Mouse (Mus musculus) MEL (cell line): ENCODE data around the gene Camkv. TPM values are rescaled to one million over a fixed set of nuclear protein-coding genes. Genes with fewer than 3 reads are reported as not detected.

ENCODE experiments used
- DNase-seq: peaks from one replicate; pipeline ENCODE4 v3.0.0; 2011; ENCODE audit warnings: low read depth, low spot score
- H3K27ac ChIP-seq: 2 replicates; pipeline ENCODE4 v1.5.1; 2012; ENCODE audit warnings: low read depth, mild to moderate bottlenecking, control low read depth, low read length, moderate library complexity; ENCODE audit not compliant: control insufficient read depth
- H3K27me3 ChIP-seq, 2 experiments: fragments of 150-350 bp in 1 of 2; sonication (generic) in 1 of 2; 2 replicates each; pipeline ENCODE4 v1.6.1; 2012; ENCODE audit warnings: low read length in 2 of 2, mild to moderate bottlenecking in 2 of 2, improper control_type of control experiment in 1 of 2, moderate library complexity in 1 of 2; ENCODE audit not compliant: insufficient read depth in 2 of 2, control insufficient read depth in 1 of 2
- H3K36me3 ChIP-seq, 2 experiments: 2 replicates each; pipeline ENCODE4 v1.6.1; 2012 to 2014; ENCODE audit warnings: low read length in 2 of 2, improper control_type of control experiment in 1 of 2, inconsistent platforms in 1 of 2, mild to moderate bottlenecking in 1 of 2; ENCODE audit not compliant: insufficient read depth in 2 of 2, control insufficient read depth in 1 of 2
- H3K4me1 ChIP-seq, 2 experiments: fragments of 150-350 bp in 1 of 2; sonication (generic) in 1 of 2; 2 replicates each; pipeline ENCODE4 v1.6.1; 2012; ENCODE audit warnings: low read length in 2 of 2, improper control_type of control experiment in 1 of 2, mild to moderate bottlenecking in 1 of 2; ENCODE audit not compliant: insufficient read depth in 2 of 2, control insufficient read depth in 1 of 2
- H3K4me3 ChIP-seq, 2 experiments: fragments of 150-350 bp in 1 of 2; sonication (generic) in 1 of 2; 2 replicates each; pipeline ENCODE4 v1.5.1; 2012; ENCODE audit warnings: low read depth in 2 of 2, low read length in 2 of 2, mild to moderate bottlenecking in 2 of 2, moderate library complexity in 2 of 2, control low read depth in 1 of 2, improper control_type of control experiment in 1 of 2; ENCODE audit not compliant: control insufficient read depth in 1 of 2, insufficient read depth in 1 of 2
- H3K79me2 ChIP-seq: 2 replicates; pipeline ENCODE4 v1.6.1; 2012; ENCODE audit warnings: mild to moderate bottlenecking, low read length, moderate library complexity; ENCODE audit not compliant: control insufficient read depth, poor library complexity, insufficient read depth
- H3K9ac ChIP-seq: 2 replicates; pipeline ENCODE4 v1.6.1; 2012; ENCODE audit warnings: low read depth, mild to moderate bottlenecking, control low read depth, low read length, moderate library complexity; ENCODE audit not compliant: control insufficient read depth, poor library complexity, severe bottlenecking
- H3K9me3 ChIP-seq: fragments of 150-350 bp; sonication (generic); replicated peaks from 2 replicates; pipeline ENCODE4 v1.6.1; 2012; ENCODE audit warnings: mild to moderate bottlenecking, low read length, improper control_type of control experiment, moderate library complexity; ENCODE audit not compliant: insufficient read depth
- CTCF ChIP-seq, 3 experiments: IDR thresholded peaks in 2 of 3; conservative IDR thresholded peaks in 1 of 3; 2 replicates each; pipeline ENCODE4 v1.5.1; 2011 to 2012; ENCODE audit warnings: low read length in 3 of 3, low read depth in 2 of 3, mild to moderate bottlenecking in 2 of 3, improper control_type of control experiment in 1 of 3, inconsistent platforms in 1 of 3, mixed read lengths in 1 of 3, moderate library complexity in 1 of 3; ENCODE audit not compliant: control insufficient read depth in 1 of 3, insufficient read depth in 1 of 3, poor library complexity in 1 of 3, severe bottlenecking in 1 of 3
- E2F4 ChIP-seq: IDR thresholded peaks from 2 replicates; pipeline ENCODE4 v1.6.1; 2011; ENCODE audit warnings: low read depth, low read length, improper control_type of control experiment, borderline replicate concordance
- ELF1 ChIP-seq: IDR thresholded peaks from 2 replicates; pipeline ENCODE4 v1.6.1; 2014; ENCODE audit warnings: low read depth, mild to moderate bottlenecking, inconsistent platforms, low read length, improper control_type of control experiment, moderate library complexity
- EP300 ChIP-seq, 2 experiments: IDR thresholded peaks; 2 replicates each; pipeline ENCODE4 v1.6.1; 2011; ENCODE audit warnings: improper control_type of control experiment in 2 of 2, low read length in 2 of 2, low read depth in 1 of 2, mild to moderate bottlenecking in 1 of 2
- GABPA ChIP-seq: IDR thresholded peaks from 2 replicates; pipeline ENCODE4 v1.6.1; 2012; ENCODE audit warnings: low read depth, mild to moderate bottlenecking, inconsistent platforms, low read length, improper control_type of control experiment, moderate library complexity
- GATA1 ChIP-seq: IDR thresholded peaks from 2 replicates; pipeline ENCODE4 v1.6.1; 2011; ENCODE audit warnings: low read depth, low read length, improper control_type of control experiment
- MAFK ChIP-seq: IDR thresholded peaks from 2 replicates; pipeline ENCODE4 v1.6.1; 2011; ENCODE audit warnings: low read depth, mild to moderate bottlenecking, low read length, improper control_type of control experiment, borderline replicate concordance
- MAZ ChIP-seq: IDR thresholded peaks from 2 replicates; pipeline ENCODE4 v1.6.1; 2012; ENCODE audit warnings: low read depth, mild to moderate bottlenecking, inconsistent platforms, low read length, improper control_type of control experiment
- MXI1 ChIP-seq: IDR thresholded peaks from 2 replicates; pipeline ENCODE4 v1.6.1; 2011; ENCODE audit warnings: mild to moderate bottlenecking, low read depth, low read length, improper control_type of control experiment
- NELFE ChIP-seq: IDR thresholded peaks from 2 replicates; pipeline ENCODE4 v1.6.1; 2011; ENCODE audit warnings: low read depth, low read length, improper control_type of control experiment
- POLR2A ChIP-seq, 2 experiments: IDR thresholded peaks; 2 replicates each; pipeline ENCODE4 v1.6.1; 2011 to 2012; ENCODE audit warnings: low read length in 2 of 2, mild to moderate bottlenecking in 2 of 2, control low read depth in 1 of 2, improper control_type of control experiment in 1 of 2, low read depth in 1 of 2, moderate library complexity in 1 of 2; ENCODE audit not compliant: control insufficient read depth in 1 of 2, insufficient read depth in 1 of 2, poor library complexity in 1 of 2
- RAD21 ChIP-seq: IDR thresholded peaks from 2 replicates; pipeline ENCODE4 v1.6.1; 2011; ENCODE audit warnings: mild to moderate bottlenecking, low read depth, low read length, improper control_type of control experiment
- SIN3A ChIP-seq: IDR thresholded peaks from 2 replicates; pipeline ENCODE4 v1.6.1; 2012; ENCODE audit warnings: low read length, improper control_type of control experiment, inconsistent platforms
- SMC3 ChIP-seq: IDR thresholded peaks from 2 replicates; pipeline ENCODE4 v1.6.1; 2011; ENCODE audit warnings: low read depth, low read length, improper control_type of control experiment
- TAL1 ChIP-seq: IDR thresholded peaks from 2 replicates; pipeline ENCODE4 v1.6.1; 2012; ENCODE audit warnings: mild to moderate bottlenecking, inconsistent platforms, low read length, moderate library complexity, mixed read lengths
- TBP ChIP-seq: IDR thresholded peaks from 2 replicates; pipeline ENCODE4 v1.8.0; 2011; ENCODE audit warnings: low read depth, low read length, improper control_type of control experiment
- USF1 ChIP-seq: IDR thresholded peaks from 2 replicates; pipeline ENCODE4 v1.6.1; 2014; ENCODE audit warnings: low read depth, mild to moderate bottlenecking, inconsistent platforms, low read length, improper control_type of control experiment, moderate library complexity
- ZC3H11A ChIP-seq: IDR thresholded peaks from 2 replicates; pipeline ENCODE4 v1.6.1; 2012; ENCODE audit warnings: low read depth, mild to moderate bottlenecking, inconsistent platforms, low read length, improper control_type of control experiment
- ZKSCAN1 ChIP-seq: IDR thresholded peaks from 2 replicates; pipeline ENCODE4 v1.6.1; 2012; ENCODE audit warnings: low read depth, mild to moderate bottlenecking, inconsistent platforms, low read length, improper control_type of control experiment, moderate library complexity
- ZMIZ1 ChIP-seq: IDR thresholded peaks from 2 replicates; pipeline ENCODE4 v1.6.1; 2012; ENCODE audit warnings: low read depth, mild to moderate bottlenecking, inconsistent platforms, low read length, improper control_type of control experiment, moderate library complexity
- polyA plus RNA-seq, 2 experiments: library from polyadenylated mRNA; stranded (reverse) in 1 of 2; unstranded in 1 of 2; fragments of >175 nt in 1 of 2; fragments of >200 nt in 1 of 2; gene quantifications; 2 replicates each; pipeline versions ENCODE4 v1.2.1 to v1.2.4; 2012; ENCODE audit warnings: low replicate concordance in 2 of 2, low read depth in 1 of 2; ENCODE audit not compliant: insufficient read length in 2 of 2, insufficient read depth in 1 of 2, missing spikeins in 1 of 2
- total RNA-seq: library from RNA; depleted of rRNA; stranded (reverse); fragments of 300-350 nt; gene quantifications from 2 replicates; pipeline ENCODE4 v1.2.3, GENCODE M21; 2012

Camkv gene
- total and polyA plus RNA-seq, 3 experiments, result 0.08 to 0.14 TPM; not detected in 1

GRCm38 (mm10) chr9:107900840-107901626 is 34.4 kb upstream of the Camkv start:
- DNase-seq, result no peak
- Histone ChIP-seq H3K79me2 (no peaks in the 10 kb centered on the region), H3K27me3 (no peaks in the 10 kb centered on the region), H3K9ac (no peak overlapping the region), H3K4me1 (no peaks in the 10 kb centered on the region; a peak in 1 of 4 replicates), H3K9me3 (no peaks in the 10 kb centered on the region), H3K36me3 (no peaks in the 10 kb centered on the region; a peak in 1 of 4 replicates), H3K27ac (no peak overlapping the region), H3K4me3 (no peak overlapping the region)
- peak in 2 of 3 experiments; percentile 19 to 36; a peak in 4 of 6 replicates for TF ChIP-seq CTCF (IDR thresholded peaks at IDR 0.05 in 2 of 3, conservative IDR thresholded peaks at IDR 0.05 in 1 of 3; ENCODE audit: control insufficient read depth in 1 of 3, insufficient read depth in 1 of 3, low read depth in 2 of 3, low read length in 3 of 3, poor library complexity in 1 of 3, severe bottlenecking in 1 of 3)
- TF ChIP-seq ELF1, result no peak
- no peak for TF ChIP-seq NELFE

GRCm38 (mm10) chr9:107901627-107901914 is 33.9 kb upstream of the Camkv start:
- Histone ChIP-seq H3K4me3 (no peak overlapping the region), H3K9ac (no peak overlapping the region), H3K9me3 (no peaks in the 10 kb centered on the region), H3K36me3 (peaks cover 0 to 3% of the 10 kb centered on the region in 2 experiments; a peak in 3 of 4 replicates), H3K27me3 (no peaks in the 10 kb centered on the region), H3K27ac (no peak overlapping the region), H3K79me2 (no peaks in the 10 kb centered on the region), H3K4me1 (peaks cover 0 to 5% of the 10 kb centered on the region in 2 experiments; a peak in 2 of 4 replicates)
- DNase-seq, result no peak
- TF ChIP-seq RAD21 (no peak), GATA1 (no peak), SMC3 (no peak), TAL1 (no peak), ZMIZ1 (no peak)
- TF ChIP-seq, all 39 proteins: peak for 0

DNA sequence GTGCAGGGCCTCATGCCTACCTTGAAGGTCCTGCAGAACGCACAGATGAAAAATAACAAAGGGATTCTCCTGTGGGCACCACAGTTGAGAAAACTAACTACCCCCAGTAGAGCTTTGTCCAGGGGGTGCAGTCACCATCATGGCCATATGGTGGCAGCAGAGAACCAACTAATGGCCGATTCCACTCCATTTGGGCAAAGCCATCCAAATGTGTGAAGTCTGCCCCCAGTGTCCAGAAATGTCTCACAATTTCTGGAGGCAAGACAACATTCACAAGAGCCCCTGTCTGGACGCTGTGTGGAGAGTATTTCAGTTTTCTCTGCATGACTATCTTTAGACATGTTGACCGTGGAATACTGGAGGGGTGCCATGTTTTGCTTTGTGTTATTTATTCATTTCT is 30.7 kb upstream of the Camkv start:
- H3K27ac ChIP-seq, result no peak overlapping the region
- no peak overlapping the region for H3K4me3 ChIP-seq
- peaks cover 5 to 30% of the 10 kb centered on the region in 2 experiments for H3K4me1 ChIP-seq
- no peaks in the 10 kb centered on the region; the same call in 1 of the 2 replicates for H3K79me2 ChIP-seq
- no peaks in the 10 kb centered on the region for H3K27me3 ChIP-seq
- H3K9me3 ChIP-seq, result no peaks in the 10 kb centered on the region
- TF ChIP-seq USF1, result no peak
- TF ChIP-seq E2F4, result no peak
- TF ChIP-seq ZC3H11A, result peak; percentile 93
- no peak for TF ChIP-seq GABPA
- peak; percentile 74 for TF ChIP-seq SIN3A
- TF ChIP-seq ZKSCAN1, result no peak
- peak; percentile 90 to 100 (median 96); a peak in 5 of 6 replicates for TF ChIP-seq CTCF (IDR thresholded peaks at IDR 0.05 in 2 of 3, conservative IDR thresholded peaks at IDR 0.05 in 1 of 3; ENCODE audit: control insufficient read depth in 1 of 3, insufficient read depth in 1 of 3, low read depth in 2 of 3, low read length in 3 of 3, poor library complexity in 1 of 3, severe bottlenecking in 1 of 3)
- TF ChIP-seq SMC3, result peak; percentile 94
- TF ChIP-seq EP300 (IDR thresholded peaks at IDR 0.05; ENCODE audit: low read depth in 1 of 2, low read length in 2 of 2), result no peak
- TF ChIP-seq MAFK, result no peak
- TF ChIP-seq POLR2A (IDR thresholded peaks at IDR 0.05; ENCODE audit: control insufficient read depth in 1 of 2, insufficient read depth in 1 of 2, low read depth in 1 of 2, low read length in 2 of 2, poor library complexity in 1 of 2), result no peak
- TF ChIP-seq TBP, result peak; percentile 55; the same call in 1 of the 2 replicates
- no peak for TF ChIP-seq NELFE
- 0 out of 2 replicates have a peak, but pooled peaks have one; percentile 44 for TF ChIP-seq MAZ
- TF ChIP-seq MXI1, result peak; percentile 42; the same call in 1 of the 2 replicates
- TF ChIP-seq, all 39 proteins: peak for 7
- Histone ChIP-seq H3K9ac (no peak overlapping the region), H3K36me3 (peaks cover 0 to 20% of the 10 kb centered on the region in 2 experiments; a peak in 2 of 4 replicates)
- DNase-seq, result peak; percentile 92
